Mouse (Mus musculus): Measurements from ENCODE around the gene Pm20d1.
"Not testable (repeated sequence)": the region's sequence is repeated elsewhere in the genome, so short reads cannot be mapped to it uniquely, and the experiment has no call there.

GRCm38 (mm10) chr1:131820353-131820752 is 23.2 kb downstream of the Pm20d1 start:
- TF ChIP-seq POLR2AphosphoS5 (IDR thresholded peaks at IDR 0.05; ENCODE audit: insufficient replicate concordance, low read depth, low read length); CTCF (IDR thresholded peaks at IDR 0.05; ENCODE audit: low read depth, low read length); GATA1 (IDR thresholded peaks at IDR 0.05; ENCODE audit: borderline replicate concordance, low read length); TAL1 (conservative IDR thresholded peaks at IDR 0.05; ENCODE audit: low read depth, low read length); GATA2 (IDR thresholded peaks at IDR 0.05; ENCODE audit: borderline replicate concordance, low read depth, low read length): not testable (repeated sequence)
